Mouse (Mus musculus) B cell, adult 2 months (primary cell): ENCODE results near the gene Def8.
A peak's percentile ranks its signal among the peaks of the same experiment; 100 is the strongest.

Experiments
- DNase-seq, 2 experiments: peaks; one replicate each; pipeline ENCODE4 v3.0.0; 2022

The Def8 gene

GRCm38 (mm10) chr8:123498963-123499362 is 75.6 kb downstream of the Def8 start:
- no peak for DNase-seq

- no peak for DNase-seq
Measured at GRCm38 (mm10) chr8:123499556-123499955, 76.2 kb downstream of the Def8 start.

- DNase-seq: no peak
Measured at GRCm38 (mm10) chr8:123502192-123502591, 78.9 kb downstream of the Def8 start.

- DNase-seq: peak; percentile 17 to 30
Measured at GRCm38 (mm10) chr8:123503801-123504467, 80.6 kb downstream of the Def8 start.

GRCm38 (mm10) chr8:123504591-123505195 is 81.4 kb downstream of the Def8 start:
- DNase-seq: no peak

- no peak for DNase-seq
Measured at GRCm38 (mm10) chr8:123505267-123505666, 81.9 kb downstream of the Def8 start.

- no peak for DNase-seq
Measured at GRCm38 (mm10) chr8:123505695-123506094, 82.4 kb downstream of the Def8 start.

- no peak for DNase-seq
Measured at GRCm38 (mm10) chr8:123507153-123507552, 83.8 kb downstream of the Def8 start.

- DNase-seq: no peak
Measured at GRCm38 (mm10) chr8:123510819-123511218, 87.5 kb downstream of the Def8 start.
